Mouse (Mus musculus) testis, postnatal 10 days (tissue): Measurements from ENCODE around the gene Rnf216.

Experiments used
- DNase-seq: peaks from one replicate; pipeline ENCODE4 v3.0.0; 2021; ENCODE audit warnings: low spot score

Gene Rnf216

GRCm38 (mm10) chr5:143053132-143053972 is 59.4 kb downstream of the Rnf216 start:
- no peak for DNase-seq

- no peak for DNase-seq
These were observed 60.1 kb downstream of the Rnf216 start for GRCm38 (mm10) chr5:143052677-143053076.

GRCm38 (mm10) chr5:143051851-143052250 is 60.9 kb downstream of the Rnf216 start:
- no peak for DNase-seq

- no peak for DNase-seq
These were observed 62.5 kb downstream of the Rnf216 start for GRCm38 (mm10) chr5:143050273-143050672.

- DNase-seq = no peak
These were observed 63.0 kb downstream of the Rnf216 start for GRCm38 (mm10) chr5:143049746-143050145.

- DNase-seq = no peak
These were observed 63.8 kb downstream of the Rnf216 start for GRCm38 (mm10) chr5:143049013-143049385.

- DNase-seq = no peak
These were observed 64.4 kb downstream of the Rnf216 start for GRCm38 (mm10) chr5:143048232-143049012.

- no peak for DNase-seq
These were observed 65.2 kb downstream of the Rnf216 start for GRCm38 (mm10) chr5:143047586-143047985.

- DNase-seq = no peak
These were observed 68.9 kb downstream of the Rnf216 start for GRCm38 (mm10) chr5:143043902-143044301.

GRCm38 (mm10) chr5:143043285-143043684 is 69.5 kb downstream of the Rnf216 start:
- no peak for DNase-seq

- DNase-seq = no peak
These were observed 74.0 kb downstream of the Rnf216 start for GRCm38 (mm10) chr5:143038794-143039193.

- DNase-seq = no peak
These were observed 75.6 kb downstream of the Rnf216 start for GRCm38 (mm10) chr5:143037201-143037600.

- DNase-seq = no peak
These were observed 76.7 kb downstream of the Rnf216 start for GRCm38 (mm10) chr5:143036052-143036451.

GRCm38 (mm10) chr5:143035271-143035670 is 77.5 kb downstream of the Rnf216 start:
- no peak for DNase-seq

GRCm38 (mm10) chr5:143034108-143034507 is 78.7 kb downstream of the Rnf216 start:
- no peak for DNase-seq

GRCm38 (mm10) chr5:143033277-143033676 is 79.5 kb downstream of the Rnf216 start:
- DNase-seq = no peak

GRCm38 (mm10) chr5:143032639-143033146 is 80.1 kb downstream of the Rnf216 start:
- no peak for DNase-seq

GRCm38 (mm10) chr5:143031681-143032080 is 81.1 kb downstream of the Rnf216 start:
- DNase-seq = no peak

GRCm38 (mm10) chr5:143031193-143031592 is 81.6 kb downstream of the Rnf216 start:
- DNase-seq = no peak

- DNase-seq = no peak
These were observed 88.9 kb downstream of the Rnf216 start for GRCm38 (mm10) chr5:143023887-143024286.

GRCm38 (mm10) chr5:143022956-143023355 is 89.8 kb downstream of the Rnf216 start:
- DNase-seq = no peak

GRCm38 (mm10) chr5:143017401-143017800 is 95.4 kb downstream of the Rnf216 start:
- DNase-seq = no peak

- DNase-seq = no peak
These were observed 103.4 kb downstream of the Rnf216 start for GRCm38 (mm10) chr5:143009383-143009782.
